Mouse (Mus musculus): ENCODE data around the gene Ntrk3. TPM values are rescaled to one million over a fixed set of nuclear protein-coding genes. Genes with fewer than 3 reads are reported as not detected.

Gene Ntrk3
- polyA plus RNA-seq, 1 experiment from 2014 or later = 1.3 TPM

DNA sequence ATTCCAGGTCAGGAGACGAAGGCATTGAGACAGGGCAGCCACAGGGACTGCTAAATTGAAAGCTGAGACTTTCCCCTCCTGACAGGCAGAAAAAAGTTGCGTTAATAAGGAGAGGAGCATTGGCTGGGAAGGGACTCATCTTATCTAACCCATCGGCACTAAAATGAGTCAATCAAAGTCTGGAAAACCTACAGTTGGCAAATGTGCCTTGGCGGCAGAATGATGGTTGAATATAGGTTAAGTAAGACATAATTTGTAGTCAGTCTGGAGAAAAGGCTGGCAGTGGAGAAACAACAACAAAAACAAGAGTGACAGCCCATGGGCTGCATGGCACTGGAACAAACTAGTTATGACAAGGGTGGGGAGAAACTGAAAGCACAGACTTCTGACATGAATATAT lies 360.9 kb downstream of the Ntrk3 start:
- no peak for ATAC-seq (ENCODE audit: insufficient number of reproducible peaks, insufficient read depth, low FRiP score, low read depth)
- no peak overlapping the region for H3K9ac ChIP-seq (ENCODE audit: low read length)
- WGBS = 38% methylated on average over 4 of the region's 4 CpGs
- no peaks in the 10 kb centered on the region for H3K27me3 ChIP-seq (ENCODE audit: control insufficient read depth, insufficient read depth, low read length)
- H3K4me3 ChIP-seq (ENCODE audit: control insufficient read depth in 1 of 2, insufficient read depth in 1 of 2, low read depth in 1 of 2, low read length in 2 of 2) = no peak overlapping the region
- H3K9me3 ChIP-seq (ENCODE audit: control insufficient read depth, low read length) = no peaks in the 10 kb centered on the region
- H3K36me3 ChIP-seq (ENCODE audit: control insufficient read depth, insufficient read depth, low read length) = no peaks in the 10 kb centered on the region
- H3K4me1 ChIP-seq (ENCODE audit: control insufficient read depth in 2 of 2, insufficient read depth in 2 of 2, low read length in 2 of 2) = peaks cover 0 to 2% of the 10 kb centered on the region in 2 experiments; a peak in 1 of 4 replicates
- H3K4me2 ChIP-seq (ENCODE audit: low read length) = no peak overlapping the region
- H3K27ac ChIP-seq (replicated peaks in 1 of 2; ENCODE audit: control insufficient read depth in 1 of 2, insufficient read depth in 1 of 2, low read depth in 2 of 2, low read length in 2 of 2) = no peak overlapping the region

GRCm38 (mm10) chr7:78361341-78362309 lies 376.2 kb downstream of the Ntrk3 start:
- 0 out of 2 replicates have a peak, but pooled peaks have one; percentile 50 for ATAC-seq (ENCODE audit: insufficient number of reproducible peaks, insufficient read depth, low FRiP score, low read depth)
- Histone ChIP-seq H3K27ac (replicated peaks in 1 of 2; ENCODE audit: control insufficient read depth in 1 of 2, insufficient read depth in 1 of 2, low read depth in 2 of 2, low read length in 2 of 2) (no peak overlapping the region), H3K9ac (ENCODE audit: low read length) (no peak overlapping the region), H3K27me3 (ENCODE audit: control insufficient read depth, insufficient read depth, low read length) (no peaks in the 10 kb centered on the region), H3K36me3 (ENCODE audit: control insufficient read depth, insufficient read depth, low read length) (no peaks in the 10 kb centered on the region), H3K4me3 (ENCODE audit: control insufficient read depth in 1 of 2, insufficient read depth in 1 of 2, low read depth in 1 of 2, low read length in 2 of 2) (no peak overlapping the region), H3K4me1 (ENCODE audit: control insufficient read depth in 2 of 2, insufficient read depth in 2 of 2, low read length in 2 of 2) (no peaks in the 10 kb centered on the region), H3K4me2 (ENCODE audit: low read length) (no peak overlapping the region), H3K9me3 (ENCODE audit: control insufficient read depth, low read length) (no peaks in the 10 kb centered on the region)
- 60% methylated on average over 8 of the region's 8 CpGs for WGBS

- no peak overlapping the region for H3K9ac ChIP-seq (ENCODE audit: low read length)
- no peaks in the 10 kb centered on the region for H3K4me1 ChIP-seq (ENCODE audit: control insufficient read depth in 2 of 2, insufficient read depth in 2 of 2, low read length in 2 of 2)
- no peak overlapping the region for H3K27ac ChIP-seq (replicated peaks in 1 of 2; ENCODE audit: control insufficient read depth in 1 of 2, insufficient read depth in 1 of 2, low read depth in 2 of 2, low read length in 2 of 2)
- H3K4me3 ChIP-seq (ENCODE audit: control insufficient read depth in 1 of 2, insufficient read depth in 1 of 2, low read depth in 1 of 2, low read length in 2 of 2) = no peak overlapping the region
- no peaks in the 10 kb centered on the region for H3K36me3 ChIP-seq (ENCODE audit: control insufficient read depth, insufficient read depth, low read length)
- no peaks in the 10 kb centered on the region for H3K9me3 ChIP-seq (ENCODE audit: control insufficient read depth, low read length)
- no peak for ATAC-seq (ENCODE audit: insufficient number of reproducible peaks, insufficient read depth, low FRiP score, low read depth)
- WGBS = 77% methylated on average over 5 of the region's 5 CpGs
- no peaks in the 10 kb centered on the region for H3K27me3 ChIP-seq (ENCODE audit: control insufficient read depth, insufficient read depth, low read length)
- no peak overlapping the region for H3K4me2 ChIP-seq (ENCODE audit: low read length)
Measured at GRCm38 (mm10) chr7:78347464-78347863, 390.3 kb downstream of the Ntrk3 start.

DNA sequence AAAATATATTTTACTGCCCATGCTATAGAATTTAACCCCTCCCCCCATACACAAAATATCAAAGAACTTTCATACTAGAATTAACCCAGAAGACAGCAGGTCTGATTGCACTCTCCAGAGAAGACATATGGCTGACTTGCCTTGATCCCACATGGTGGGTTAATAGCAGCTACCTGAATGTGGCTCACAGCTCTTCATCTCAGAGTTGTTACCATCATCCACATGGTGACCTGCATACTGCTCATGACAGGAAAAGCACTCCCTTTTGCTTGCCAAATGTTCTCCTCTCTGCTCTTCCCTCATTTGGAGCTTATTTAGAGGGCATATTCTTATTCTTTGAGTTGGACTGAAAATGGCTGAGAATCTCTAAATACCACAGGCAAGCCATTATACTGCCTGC lies 404.4 kb downstream of the Ntrk3 start:
- Histone ChIP-seq H3K9ac (ENCODE audit: low read length) (no peak overlapping the region), H3K27me3 (ENCODE audit: control insufficient read depth, insufficient read depth, low read length) (no peaks in the 10 kb centered on the region)

DNA sequence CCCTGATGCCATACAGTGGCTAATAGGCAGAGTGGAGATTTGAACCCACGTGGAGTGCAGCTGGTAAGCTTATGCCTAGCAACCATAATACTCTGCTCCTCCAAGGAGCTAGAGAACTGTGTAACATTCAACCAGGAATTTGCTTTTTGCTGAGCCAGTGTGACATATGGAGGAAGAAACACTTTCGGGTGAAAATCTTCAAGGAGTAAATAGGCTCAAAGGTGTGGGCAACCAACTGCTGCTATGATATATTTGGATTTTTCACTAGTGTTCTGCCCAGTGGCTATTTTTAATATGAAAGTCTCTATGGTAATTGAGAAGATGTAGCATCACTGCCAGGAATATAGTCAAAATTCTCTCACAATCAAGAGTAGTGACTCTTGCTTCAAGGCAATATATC lies 409.5 kb downstream of the Ntrk3 start:
- H3K36me3 ChIP-seq (ENCODE audit: control insufficient read depth, insufficient read depth, low read length) = no peaks in the 10 kb centered on the region
- no peaks in the 10 kb centered on the region for H3K27me3 ChIP-seq (ENCODE audit: control insufficient read depth, insufficient read depth, low read length)
- H3K4me3 ChIP-seq (ENCODE audit: control insufficient read depth in 1 of 2, insufficient read depth in 1 of 2, low read depth in 1 of 2, low read length in 2 of 2) = no peak overlapping the region
- no peaks in the 10 kb centered on the region for H3K9me3 ChIP-seq (ENCODE audit: control insufficient read depth, low read length)
- 77% methylated on average over 2 of the region's 2 CpGs for WGBS
- no peak overlapping the region for H3K27ac ChIP-seq (replicated peaks in 1 of 2; ENCODE audit: control insufficient read depth in 1 of 2, insufficient read depth in 1 of 2, low read depth in 2 of 2, low read length in 2 of 2)
- ATAC-seq (ENCODE audit: insufficient number of reproducible peaks, insufficient read depth, low FRiP score, low read depth) = no peak
- H3K4me1 ChIP-seq (ENCODE audit: control insufficient read depth in 2 of 2, insufficient read depth in 2 of 2, low read length in 2 of 2) = no peaks in the 10 kb centered on the region
- no peak overlapping the region for H3K9ac ChIP-seq (ENCODE audit: low read length)
- H3K4me2 ChIP-seq (ENCODE audit: low read length) = no peak overlapping the region

More for the DNA sequence above, 404.4 kb downstream of the Ntrk3 start:
- H3K4me1 ChIP-seq (ENCODE audit: control insufficient read depth in 2 of 2, insufficient read depth in 2 of 2, low read length in 2 of 2) = no peaks in the 10 kb centered on the region
- H3K36me3 ChIP-seq (ENCODE audit: control insufficient read depth, insufficient read depth, low read length) = no peaks in the 10 kb centered on the region
- H3K4me3 ChIP-seq (ENCODE audit: control insufficient read depth in 1 of 2, insufficient read depth in 1 of 2, low read depth in 1 of 2, low read length in 2 of 2) = no peak overlapping the region
- no peak for ATAC-seq (ENCODE audit: insufficient number of reproducible peaks, insufficient read depth, low FRiP score, low read depth)
- no peak overlapping the region for H3K27ac ChIP-seq (replicated peaks in 1 of 2; ENCODE audit: control insufficient read depth in 1 of 2, insufficient read depth in 1 of 2, low read depth in 2 of 2, low read length in 2 of 2)
- no peaks in the 10 kb centered on the region for H3K9me3 ChIP-seq (ENCODE audit: control insufficient read depth, low read length)
- H3K4me2 ChIP-seq (ENCODE audit: low read length) = no peak overlapping the region

GRCm38 (mm10) chr7:78326185-78326584 lies 411.6 kb downstream of the Ntrk3 start:
- Histone ChIP-seq H3K9ac (ENCODE audit: low read length) (no peak overlapping the region), H3K36me3 (ENCODE audit: control insufficient read depth, insufficient read depth, low read length) (no peaks in the 10 kb centered on the region), H3K27ac (replicated peaks in 1 of 2; ENCODE audit: control insufficient read depth in 1 of 2, insufficient read depth in 1 of 2, low read depth in 2 of 2, low read length in 2 of 2) (no peak overlapping the region), H3K4me2 (ENCODE audit: low read length) (no peak overlapping the region), H3K4me1 (ENCODE audit: control insufficient read depth in 2 of 2, insufficient read depth in 2 of 2, low read length in 2 of 2) (no peaks in the 10 kb centered on the region), H3K27me3 (ENCODE audit: control insufficient read depth, insufficient read depth, low read length) (no peaks in the 10 kb centered on the region), H3K9me3 (ENCODE audit: control insufficient read depth, low read length) (no peaks in the 10 kb centered on the region), H3K4me3 (ENCODE audit: control insufficient read depth in 1 of 2, insufficient read depth in 1 of 2, low read depth in 1 of 2, low read length in 2 of 2) (no peak overlapping the region)
- ATAC-seq (ENCODE audit: insufficient number of reproducible peaks, insufficient read depth, low FRiP score, low read depth) = no peak
- WGBS = 74% methylated on average over 3 of the region's 3 CpGs

GRCm38 (mm10) chr7:78318640-78319039 lies 419.2 kb downstream of the Ntrk3 start:
- Histone ChIP-seq H3K36me3 (ENCODE audit: control insufficient read depth, insufficient read depth, low read length) (no peaks in the 10 kb centered on the region), H3K27me3 (ENCODE audit: control insufficient read depth, insufficient read depth, low read length) (no peaks in the 10 kb centered on the region), H3K4me1 (ENCODE audit: control insufficient read depth in 2 of 2, insufficient read depth in 2 of 2, low read length in 2 of 2) (no peaks in the 10 kb centered on the region), H3K4me3 (ENCODE audit: control insufficient read depth in 1 of 2, insufficient read depth in 1 of 2, low read depth in 1 of 2, low read length in 2 of 2) (no peak overlapping the region), H3K9ac (ENCODE audit: low read length) (no peak overlapping the region), H3K9me3 (ENCODE audit: control insufficient read depth, low read length) (no peaks in the 10 kb centered on the region), H3K27ac (replicated peaks in 1 of 2; ENCODE audit: control insufficient read depth in 1 of 2, insufficient read depth in 1 of 2, low read depth in 2 of 2, low read length in 2 of 2) (no peak overlapping the region), H3K4me2 (ENCODE audit: low read length) (no peak overlapping the region)
- ATAC-seq (ENCODE audit: insufficient number of reproducible peaks, insufficient read depth, low FRiP score, low read depth) = no peak
- WGBS = 79% methylated on average over 4 of the region's 4 CpGs

Data from heart, embryonic 14.5 days (tissue).